Mouse (Mus musculus) left cerebral cortex, adult 18-20 months (tissue): ENCODE data around the gene Hipk2. TPM values are rescaled to one million over a fixed set of nuclear protein-coding genes. Genes with fewer than 3 reads are reported as not detected.
A peak's percentile ranks its signal among the peaks of the same experiment; 100 is the strongest.

Source experiments
- DNase-seq, 2 experiments: peaks; one replicate each; pipeline ENCODE4 v3.0.0; 2021 to 2022; ENCODE audit warnings: low spot score in 2 of 2, mixed read lengths in 1 of 2
- long read RNA-seq, 2 experiments: library from polyadenylated mRNA; stranded (forward); transcript quantifications; one replicate each; pipeline ENCODE4 v2.0.0; 2021
- total RNA-seq, 2 experiments: library from RNA; stranded (reverse); gene quantifications; 2 replicates each; pipeline ENCODE4 v1.2.3; 2021

Gene Hipk2
- total RNA-seq, result 10 to 100 TPM; 45.5 to 48.7 TPM
- long read RNA-seq, experiment 1, full-length matches to known transcripts, result 1 of 16 reads
- long read RNA-seq, experiment 1, partial matches to known transcripts, result 11 of 16 reads
- long read RNA-seq, experiment 1, other reads (novel, unspliced or antisense), result 4 of 16 reads
- long read RNA-seq, experiment 2, partial matches to known transcripts, result 3 of 3 reads
- long read RNA-seq, experiment 2, other reads (novel, unspliced or antisense), result 0 of 3 reads

DNA sequence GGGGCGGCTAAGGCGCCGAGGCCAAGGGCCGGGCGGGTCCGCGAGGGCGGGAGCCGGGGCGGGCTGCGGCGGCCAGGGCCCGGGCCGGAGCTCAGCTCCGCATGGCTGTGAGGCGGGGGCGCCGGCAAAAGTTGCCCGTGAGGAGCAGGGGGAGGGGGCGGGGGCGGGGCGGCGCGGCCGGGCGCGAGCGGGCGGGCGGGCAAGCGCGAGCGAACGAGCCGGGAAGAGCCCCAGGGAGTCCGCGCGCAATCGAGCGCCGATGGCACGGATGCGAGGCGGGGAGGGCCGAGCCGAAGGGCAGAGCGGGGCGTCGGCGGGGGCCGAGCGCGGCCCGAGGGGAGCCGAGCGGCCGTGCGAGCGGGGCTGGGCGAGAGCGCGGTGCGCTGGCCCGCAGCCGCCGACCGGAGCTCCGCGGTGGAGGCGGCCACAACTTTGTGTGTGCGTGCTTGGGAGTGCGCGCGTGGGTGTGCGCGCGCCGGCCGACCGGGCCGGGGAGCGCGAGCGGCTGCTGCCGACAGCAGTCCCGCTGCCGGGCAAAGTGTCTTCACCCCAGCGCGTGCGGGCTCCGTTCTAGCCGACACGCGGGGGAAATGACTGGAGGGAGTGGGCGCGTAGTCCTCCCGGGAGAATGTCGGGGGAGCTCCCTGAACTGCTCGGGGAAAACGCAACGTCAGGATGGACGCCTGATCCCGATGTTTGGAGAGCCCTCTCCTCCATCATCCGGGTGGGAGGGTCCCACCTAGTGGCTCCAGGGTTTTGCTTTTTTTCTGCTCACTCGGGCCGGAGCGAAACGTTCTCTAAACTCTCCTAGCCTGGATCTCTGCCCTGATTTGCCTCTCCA, at the start of gene Hipk2:
Gene Hipk2, minus strand, starts transcription at position 95 of the 841 bp plus-strand sequence.
- peak; percentile 60 to 74 for DNase-seq

DNA sequence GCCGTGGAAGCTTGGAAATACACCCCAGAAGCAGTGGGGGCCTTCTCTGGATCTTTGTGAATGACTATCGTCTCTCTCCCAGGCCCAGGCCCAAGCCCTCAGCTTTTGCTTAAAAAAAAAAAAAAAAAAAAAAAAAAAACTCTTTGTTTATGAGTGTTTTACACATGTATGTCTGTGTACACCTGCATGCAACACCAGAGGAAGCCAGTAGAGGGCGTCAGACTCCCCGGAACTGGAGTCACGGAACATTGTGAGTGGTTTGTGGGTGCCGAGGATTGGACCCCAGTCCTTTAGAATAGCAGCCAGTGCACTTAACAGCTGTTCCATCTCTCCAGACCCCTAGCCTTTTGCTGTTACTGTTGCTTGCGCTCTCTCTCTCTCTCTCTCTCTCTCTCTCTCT, 49.8 kb upstream of the Hipk2 start:
- DNase-seq, result no peak

DNA sequence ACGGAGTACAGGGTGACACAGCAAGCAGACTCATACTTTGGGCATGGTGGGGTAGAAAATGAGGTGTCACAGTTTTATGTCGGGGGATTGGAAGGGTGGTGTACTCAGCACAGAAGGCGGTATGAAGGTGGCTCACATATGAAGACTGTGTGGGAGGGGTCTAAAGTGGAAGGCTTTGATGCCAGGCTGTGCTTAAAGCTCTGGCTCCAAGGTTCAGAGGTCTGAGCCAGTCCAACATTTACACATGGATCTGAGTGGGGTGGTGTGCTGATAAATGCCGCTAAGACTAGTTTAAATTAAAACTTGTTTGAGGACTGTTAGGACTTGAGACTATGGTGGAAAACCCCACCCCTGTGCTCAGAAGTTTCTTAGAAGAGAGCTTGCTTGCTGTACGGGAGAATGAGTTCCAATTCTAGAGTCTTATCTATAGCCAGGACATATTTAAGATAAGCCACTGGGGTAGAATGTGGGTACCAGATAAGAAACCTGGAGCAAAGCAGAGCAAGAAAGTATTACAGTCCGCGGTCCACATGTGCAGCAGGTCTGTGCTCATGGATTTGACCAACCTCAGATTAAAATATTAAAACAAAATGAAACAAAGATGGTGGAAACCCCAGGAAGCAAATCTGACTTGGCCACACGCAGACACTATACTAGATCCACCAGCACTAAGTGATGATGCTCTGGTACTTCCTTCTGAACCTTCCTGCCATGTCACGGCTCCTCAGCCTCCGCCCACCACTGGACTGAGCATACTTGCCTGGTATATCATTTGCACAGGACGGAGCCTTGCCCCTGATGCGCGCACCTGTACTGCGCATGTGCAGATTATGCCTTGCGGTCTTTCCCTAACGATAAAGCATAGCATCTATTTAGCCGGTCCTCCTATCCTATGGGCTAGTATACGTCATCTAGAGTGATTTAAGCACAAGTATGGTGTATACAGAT, 48.2 kb upstream of the Hipk2 start:
- no peak for DNase-seq

DNA sequence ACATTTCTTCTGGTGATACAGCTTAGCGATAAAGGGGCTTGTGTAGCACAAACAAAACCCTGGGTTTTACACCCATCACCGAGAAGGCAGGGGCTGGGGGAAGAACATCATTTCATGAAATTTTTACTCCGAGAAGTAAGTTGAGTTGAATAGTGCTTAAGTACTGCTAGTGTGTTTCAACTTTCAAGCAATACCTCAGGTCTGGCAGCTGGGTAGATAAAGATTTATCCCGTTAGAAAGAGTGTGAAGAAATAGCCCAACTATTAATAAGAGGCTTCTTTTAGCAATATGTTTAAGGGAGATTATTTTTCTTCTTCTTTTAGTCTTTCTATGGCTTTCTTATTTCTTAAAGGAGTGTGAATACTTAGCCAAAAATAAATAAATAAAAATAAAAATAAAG, 47.5 kb upstream of the Hipk2 start:
- no peak for DNase-seq

DNA sequence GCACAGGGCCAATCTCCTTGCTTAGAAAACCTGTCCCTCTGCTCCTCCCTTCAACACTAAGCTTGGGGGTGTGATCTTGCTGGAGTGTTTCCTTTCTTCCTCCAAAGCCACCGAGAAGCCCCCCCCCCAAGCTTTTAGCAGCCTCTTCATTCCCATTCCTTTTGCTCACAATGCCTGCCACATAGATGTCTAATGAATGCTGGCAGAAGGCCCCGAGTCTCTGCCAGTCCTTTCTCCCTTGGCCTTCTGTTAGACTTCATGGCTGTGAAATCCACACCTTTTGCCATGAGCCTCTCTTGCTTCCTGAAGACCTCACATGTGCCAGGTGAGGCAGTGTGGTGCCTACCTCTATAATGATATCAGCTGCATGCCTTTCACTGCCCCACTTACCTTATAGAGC, 46.6 kb upstream of the Hipk2 start:
- no peak for DNase-seq

DNA sequence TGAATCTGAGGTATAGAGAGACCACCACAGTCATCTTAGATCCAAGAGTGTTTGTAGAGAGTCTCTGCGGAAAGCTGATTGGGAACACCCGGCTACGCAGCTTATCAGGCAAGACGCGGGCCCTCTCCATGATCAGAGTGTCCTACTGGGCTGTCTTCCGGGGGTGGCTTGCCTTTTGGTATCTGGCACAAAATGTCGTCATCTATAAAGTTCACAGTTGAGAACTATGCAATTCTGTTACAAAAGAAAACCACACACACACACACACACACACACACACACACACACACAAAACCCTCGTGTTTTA, 45.8 kb upstream of the Hipk2 start:
- DNase-seq, result no peak

DNA sequence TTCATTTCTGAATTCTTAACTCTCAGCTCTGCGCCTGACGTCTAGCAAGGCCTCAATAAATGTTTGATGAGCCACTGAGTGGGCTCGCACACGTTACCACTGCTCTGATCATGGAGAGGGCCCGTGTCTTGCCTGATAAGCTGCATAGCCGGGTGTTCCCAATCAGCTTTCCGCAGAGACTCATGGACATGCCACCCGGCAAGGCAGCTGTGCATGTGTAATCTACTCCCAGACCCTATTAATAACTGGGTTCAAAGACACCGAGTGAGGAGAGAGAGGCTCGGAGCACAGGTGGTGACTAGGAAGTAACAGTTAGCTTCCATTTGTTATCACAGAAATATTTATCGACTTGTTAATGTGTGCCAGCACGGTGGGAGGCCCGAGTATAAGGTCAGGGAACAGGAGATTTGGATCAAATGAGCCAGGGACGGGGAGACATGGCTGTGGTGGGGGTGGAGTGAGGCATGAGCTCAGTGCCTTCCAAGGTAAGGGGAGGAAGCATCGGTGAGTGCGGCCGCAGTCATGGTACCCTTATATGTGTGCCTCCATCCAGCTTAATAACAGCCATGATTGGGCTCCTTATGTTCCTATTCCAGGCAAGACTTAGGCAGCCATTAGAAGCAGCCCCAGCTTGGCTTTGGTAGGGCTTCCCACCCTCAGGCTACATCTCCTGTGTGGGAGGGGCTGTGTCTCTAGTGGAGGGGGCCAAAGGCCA, 45.3 kb upstream of the Hipk2 start:
- DNase-seq, result no peak

DNA sequence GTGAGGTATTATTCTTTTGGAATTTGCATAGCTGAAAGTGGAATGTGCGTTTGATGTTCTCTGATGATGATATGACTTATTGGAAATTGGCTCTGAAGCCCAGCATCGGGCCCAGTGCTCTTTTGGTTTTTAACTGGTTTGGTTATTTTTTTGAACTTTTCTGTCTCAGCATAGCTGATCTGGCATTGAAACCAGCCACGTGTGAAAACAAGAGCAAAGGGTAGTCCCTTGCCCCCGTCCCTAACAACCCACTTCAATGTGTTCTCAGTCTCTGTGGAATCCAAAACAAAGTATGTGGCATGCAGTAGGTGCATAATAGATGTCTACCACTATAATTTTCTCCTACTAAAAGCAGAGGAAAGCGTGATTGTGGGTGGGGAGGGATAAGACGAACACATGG, 44.2 kb upstream of the Hipk2 start:
- DNase-seq, result no peak

DNA sequence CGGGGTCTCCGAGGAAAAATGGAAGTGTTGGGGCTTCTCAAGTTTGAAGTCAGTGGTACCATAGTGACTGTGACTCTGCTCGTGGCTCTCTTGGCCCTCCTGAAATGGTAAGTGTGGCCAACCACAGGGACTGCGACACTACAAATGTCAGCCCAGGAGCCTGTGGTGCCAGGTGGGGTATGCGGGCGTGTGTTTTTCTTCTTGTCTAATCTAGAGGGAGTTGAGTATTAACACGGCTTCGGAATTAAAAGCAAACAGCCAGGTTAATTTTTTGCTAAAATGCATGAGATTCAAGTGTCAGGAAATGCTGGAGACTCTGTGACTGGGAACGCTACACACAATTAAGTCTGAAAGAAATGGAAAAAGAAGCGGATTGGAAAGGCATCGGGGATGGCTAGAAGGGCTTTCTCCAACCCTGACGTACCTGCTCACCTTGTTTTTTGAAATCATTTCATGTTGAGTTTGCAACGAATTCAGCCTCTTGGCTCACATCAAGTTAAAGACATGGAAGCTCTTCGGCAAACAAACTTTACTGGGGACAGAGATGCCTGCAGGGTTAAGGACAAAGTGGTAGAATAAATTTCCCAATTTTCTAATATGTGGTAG, 43.3 kb upstream of the Hipk2 start:
- no peak for DNase-seq

DNA sequence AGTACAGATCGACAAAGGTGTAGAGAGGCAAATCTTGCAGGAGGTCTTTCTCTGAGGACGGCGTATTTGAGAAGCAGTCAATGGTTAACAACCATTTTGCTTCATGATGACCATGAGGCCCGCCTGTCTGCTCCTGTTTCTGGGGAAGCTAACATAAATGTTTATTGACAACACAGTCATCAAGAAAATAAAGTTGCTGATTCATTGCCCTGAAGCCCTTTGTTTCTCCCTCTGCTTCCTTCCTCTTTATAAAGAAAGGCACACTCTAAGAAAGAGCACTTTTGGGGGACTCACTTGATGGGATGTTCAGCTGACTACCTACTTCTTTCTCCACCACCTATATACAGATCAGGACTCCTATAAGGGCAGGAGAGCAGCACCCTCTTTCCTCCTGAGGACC, 42.8 kb upstream of the Hipk2 start:
- no peak for DNase-seq

DNA sequence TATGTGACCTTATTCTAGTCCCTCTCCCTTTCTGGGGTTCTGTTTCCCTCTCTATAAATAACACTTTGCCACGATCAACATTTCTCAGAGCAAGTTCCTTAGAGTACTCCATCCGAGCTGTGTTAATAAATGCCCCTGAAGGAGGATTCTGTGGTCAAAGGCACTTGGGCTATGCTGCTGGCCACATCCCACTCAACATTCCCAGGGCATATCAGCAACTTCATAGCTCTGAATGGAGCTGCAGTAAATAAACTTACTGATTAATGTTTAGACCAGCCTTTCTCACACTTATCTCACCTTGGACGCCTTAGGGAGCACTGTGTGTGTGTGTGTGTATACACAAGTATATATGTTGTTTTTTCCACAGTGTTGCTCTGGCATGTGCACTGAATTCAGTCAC, 41.5 kb upstream of the Hipk2 start:
- no peak for DNase-seq

DNA sequence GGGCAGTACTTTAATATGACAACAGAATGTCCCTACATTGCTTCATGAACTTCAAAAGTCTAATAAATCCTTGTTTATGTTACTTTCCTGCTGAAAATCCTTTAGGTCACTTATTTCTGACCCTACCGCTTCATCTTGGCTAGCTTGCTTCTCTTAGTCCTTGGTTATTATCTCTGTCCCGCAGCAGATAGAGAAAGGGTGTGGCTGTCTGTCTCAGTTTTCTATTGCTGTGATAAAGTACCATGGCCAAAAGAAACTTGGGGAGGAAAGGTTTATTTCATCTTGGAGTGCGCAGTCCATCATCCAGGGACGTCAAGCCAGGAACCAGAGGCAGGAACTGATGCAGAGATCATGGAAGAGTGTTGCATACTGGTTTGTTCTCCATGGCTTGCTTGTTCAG, 40.6 kb upstream of the Hipk2 start:
- no peak for DNase-seq

DNA sequence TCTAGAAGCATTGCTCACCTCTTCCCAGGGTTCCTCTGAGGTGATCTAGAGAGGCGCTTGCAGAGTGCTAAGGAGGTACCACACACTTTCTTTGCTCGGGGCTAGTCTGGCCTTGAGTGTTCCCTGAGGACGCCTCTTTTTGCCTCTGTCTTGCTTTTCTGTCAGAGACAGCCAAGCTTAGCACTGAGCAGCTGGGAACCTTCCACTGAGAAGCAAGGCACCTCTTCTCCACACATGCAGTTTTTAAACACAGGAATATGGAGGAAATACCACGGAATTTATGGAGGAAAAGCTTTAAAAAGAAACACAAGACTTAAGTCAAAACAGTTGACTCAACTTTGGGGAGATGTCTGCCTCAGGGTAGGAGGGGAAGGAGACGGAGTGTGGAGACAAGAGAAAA, 39.8 kb upstream of the Hipk2 start:
- DNase-seq, result no peak

DNA sequence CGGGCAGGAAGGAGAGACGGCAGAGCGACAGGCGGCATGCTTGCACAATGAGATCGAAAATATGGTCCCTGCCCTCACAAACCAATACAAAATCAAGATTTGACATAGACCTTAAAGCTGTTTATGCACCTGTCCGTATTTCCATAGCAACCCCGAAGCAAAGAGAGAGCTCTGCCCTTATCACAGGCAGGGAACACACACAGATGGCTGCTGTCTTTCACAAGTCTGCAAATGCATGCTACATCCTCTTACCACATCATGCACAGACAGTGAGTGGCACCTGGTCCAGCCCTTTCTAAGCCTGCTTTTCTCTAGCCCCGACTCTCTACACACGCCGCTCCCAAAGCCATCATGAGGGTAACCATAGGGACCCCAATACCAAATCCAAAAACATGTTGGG, 38.2 kb upstream of the Hipk2 start:
- DNase-seq, result no peak

DNA sequence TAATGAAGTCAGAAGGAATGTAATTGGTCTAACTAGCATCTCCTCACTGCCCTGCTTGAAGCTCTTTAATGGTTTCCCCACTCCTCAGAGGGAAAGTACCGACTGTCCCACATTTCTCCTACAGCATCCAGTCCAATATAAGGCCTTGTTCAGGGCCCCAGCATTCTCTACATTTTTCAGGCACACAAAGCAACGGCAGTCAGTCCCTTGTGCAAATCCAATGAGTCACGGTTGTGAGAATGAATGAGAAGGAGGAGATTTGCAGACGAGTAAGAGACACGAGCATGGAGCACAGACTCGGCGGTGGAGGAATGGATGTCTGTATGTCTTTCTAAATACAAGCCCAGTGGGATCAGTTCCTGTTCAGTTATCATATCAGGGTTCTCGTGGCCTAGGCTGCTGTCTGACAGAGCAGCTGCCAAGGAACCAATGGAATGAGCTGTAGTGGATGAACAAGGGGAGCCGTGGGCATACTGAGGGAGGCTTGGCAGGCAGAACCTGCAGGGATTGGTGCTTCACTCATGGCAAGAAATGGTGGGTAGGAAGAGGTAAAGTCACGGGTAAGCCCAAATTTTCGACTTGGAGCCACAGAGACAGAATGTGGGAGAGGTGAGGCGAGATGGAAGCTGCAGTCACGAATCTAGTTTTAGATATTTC, 37.5 kb upstream of the Hipk2 start:
- DNase-seq, result peak; percentile 19 to 28

DNA sequence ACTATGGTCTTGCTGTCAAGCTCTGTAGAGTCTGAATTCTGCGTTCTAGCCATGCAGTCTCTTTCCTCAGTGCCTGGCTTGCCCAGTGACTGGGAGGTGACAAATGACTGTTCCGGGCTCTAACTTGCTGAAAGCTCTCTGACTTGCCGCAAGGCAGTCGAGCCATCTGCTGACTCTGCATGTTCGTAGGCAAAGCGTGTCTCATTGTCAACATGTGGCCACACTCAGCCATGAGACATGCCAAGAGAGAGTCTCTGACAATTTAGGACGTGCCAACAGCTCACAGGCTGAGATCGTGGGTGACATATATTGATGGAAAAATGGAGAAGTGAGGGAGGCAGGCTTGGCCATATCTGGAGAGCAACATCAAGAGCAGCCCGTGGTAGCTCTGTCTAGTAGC, 36.9 kb upstream of the Hipk2 start:
- peak in 1 of 2 experiments; percentile 12 for DNase-seq

DNA sequence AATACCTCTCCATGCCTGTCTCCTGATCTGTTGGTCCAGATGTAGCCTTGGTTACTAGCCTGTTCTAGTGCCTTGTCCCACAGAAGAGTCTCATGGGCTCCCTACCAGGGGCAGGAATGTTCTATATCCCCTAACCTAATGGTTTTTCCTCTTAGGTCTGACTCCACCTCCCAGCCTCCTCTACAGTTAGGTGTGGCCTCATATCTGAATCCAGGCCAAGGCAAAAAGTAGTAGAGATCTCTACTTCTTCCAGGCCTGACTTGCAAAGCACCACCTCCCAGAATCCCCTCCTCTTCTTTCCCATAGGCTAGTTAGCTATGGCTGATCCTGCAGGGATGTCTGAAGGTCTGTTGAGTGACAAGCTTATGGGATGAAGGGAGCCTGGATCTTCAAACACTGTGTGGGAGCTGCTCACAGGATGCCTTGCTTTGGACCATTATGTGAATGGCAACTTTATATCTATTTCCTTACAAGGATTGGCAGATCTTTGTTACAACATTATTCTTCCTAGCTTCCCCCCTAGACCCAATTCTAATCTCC, 36.2 kb upstream of the Hipk2 start:
- no peak for DNase-seq

DNA sequence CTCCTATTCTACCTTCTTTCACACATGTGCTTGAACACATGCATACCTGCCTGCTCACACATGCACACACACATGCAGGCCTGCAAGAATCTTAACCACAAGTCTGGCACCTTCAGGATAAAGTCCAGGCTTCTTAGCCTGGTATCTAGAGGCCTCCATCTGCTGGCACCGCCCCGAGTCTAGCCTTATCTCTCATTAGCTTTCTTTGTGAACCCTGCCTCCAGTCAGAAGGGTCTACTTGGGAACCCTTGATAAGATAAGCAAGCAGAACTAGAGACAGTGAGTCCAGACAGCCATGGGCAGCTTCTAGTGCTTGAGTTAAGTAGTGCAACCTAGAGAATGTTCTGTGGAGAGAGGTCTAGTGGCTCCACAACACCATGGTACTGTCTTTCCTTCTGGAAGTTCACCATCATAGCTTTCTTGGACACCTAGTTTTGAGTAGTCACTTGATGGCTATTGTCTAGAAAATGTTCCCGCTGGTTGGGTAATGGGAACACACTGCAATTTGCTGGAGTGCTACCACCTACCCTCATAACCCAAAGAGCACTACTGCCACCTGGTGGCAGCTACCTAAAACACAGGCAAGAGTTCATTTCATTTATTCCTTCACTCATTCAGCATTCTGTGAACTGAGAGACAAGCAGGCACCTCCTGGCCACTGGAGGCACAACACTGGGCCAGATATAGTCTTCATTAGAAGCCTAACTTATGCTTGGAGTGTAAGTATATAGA, 35.0 kb upstream of the Hipk2 start:
- DNase-seq, result peak; percentile 43 to 68

DNA sequence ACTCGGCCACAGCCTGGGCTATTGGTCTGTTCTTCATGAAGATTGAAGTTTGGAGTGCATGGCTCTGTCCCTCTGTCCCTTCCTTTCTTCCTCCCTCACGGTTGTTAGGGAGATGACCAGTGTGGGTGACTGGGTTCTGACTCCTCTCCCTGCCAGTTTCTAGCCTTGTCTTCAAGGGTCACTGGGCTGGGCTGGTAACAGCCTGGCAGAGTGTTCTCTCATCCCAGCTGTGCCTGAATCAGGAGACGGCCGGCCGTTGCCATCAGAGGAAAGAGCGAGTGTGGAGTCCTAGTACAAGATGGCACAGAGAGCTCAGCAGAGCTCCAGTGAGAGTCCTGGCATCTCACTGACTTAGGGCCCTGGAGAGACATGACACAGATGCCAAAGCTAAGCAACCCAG, 32.4 kb upstream of the Hipk2 start:
- DNase-seq, result no peak
